Mouse (Mus musculus): ENCODE results near the gene Tcte1.

GRCm38 (mm10) chr17:45498397-45498796 is 24.8 kb upstream of the Tcte1 start:
- TF ChIP-seq FLI1 (IDR thresholded peaks at IDR 0.05; ENCODE audit: low read length) (no peak), GATA1 (IDR thresholded peaks at IDR 0.05; ENCODE audit: borderline replicate concordance, low read length) (no peak)

Measured in megakaryocyte, embryonic 14.5 days (primary cell).